Mouse (Mus musculus) bone marrow macrophage, adult 2 months (primary cell): ENCODE measurements around the gene Nr2f6.

Experiments
- CTCF ChIP-seq: IDR thresholded peaks from 2 replicates; pipeline ENCODE4 v1.5.1; 2012; ENCODE audit warnings: low read depth, mild to moderate bottlenecking, low read length, moderate library complexity
- POLR2A ChIP-seq: IDR thresholded peaks from 2 replicates; pipeline ENCODE4 v1.6.1; 2012; ENCODE audit warnings: mild to moderate bottlenecking, low read depth, low read length, borderline replicate concordance

DNA sequence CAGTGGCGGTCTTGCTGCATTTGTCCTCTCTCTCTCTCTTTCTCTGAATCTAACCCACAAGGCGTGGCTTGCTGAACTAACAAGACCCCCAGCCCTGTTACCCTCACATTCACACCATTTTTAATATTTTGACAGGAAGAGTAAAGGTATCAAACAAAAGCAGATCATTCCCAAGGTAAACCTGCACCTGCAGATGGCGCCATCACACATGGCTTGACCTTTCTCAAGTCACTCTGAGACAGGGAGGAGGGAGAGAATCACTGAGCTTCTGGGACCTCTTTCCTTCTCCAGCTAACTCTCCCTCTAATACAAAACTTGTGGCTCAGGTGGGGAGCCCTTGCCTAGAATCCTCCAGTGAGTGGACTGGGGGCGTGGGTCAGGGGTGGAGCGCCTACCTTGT is 41.1 kb downstream of the Nr2f6 start:
- no peak for TF ChIP-seq POLR2A
- TF ChIP-seq CTCF, result peak; percentile 21; the same call in 1 of the 2 replicates
